31 mouse cellular contexts compared by ENCODE assay signal in genomic region chr13:119929172-119929571, GRCm38 (mm10). TPM values are rescaled to one million over a fixed set of nuclear protein-coding genes. Genes with fewer than 3 reads are reported as not detected.
"Had no signal": no experiment of that assay in that cellular context is flagged by ENCODE, and none has a peak within 500 bp of the region (broad histone marks: within the 10 kb centered on the region; RNA-seq: fewer than 3 reads in every experiment).

Gene Gm21761, minus strand, starts transcription at chr13:119929272.

RNA-seq across cellular contexts. Expression of gene Gm21761, which starts in this region (rescaled TPM):
- total RNA-seq: forebrain, postnatal 0 days; gastrocnemius, adult 18-20 months; gastrocnemius, adult 2 months; gastrocnemius, adult 8-10 months; gastrocnemius, postnatal 10 days; gastrocnemius, postnatal 14 days; gastrocnemius, postnatal 25 days; gastrocnemius, postnatal 36 days; gastrocnemius, postnatal 4 days; granulocyte monocyte progenitor cell, adult 5-6 weeks; heart, adult 18-20 months; heart, adult 2 months; heart, adult 8-10 months had no signal
- polyA plus RNA-seq: cortical plate, adult 2 months; embryonic facial prominence, embryonic 10.5 days; embryonic facial prominence, embryonic 11.5 days; embryonic facial prominence, embryonic 12.5 days; embryonic facial prominence, embryonic 13.5 days; embryonic facial prominence, embryonic 14.5 days; embryonic facial prominence, embryonic 15.5 days; erythroblast, embryonic 14.5 days; forebrain, embryonic 10.5 days; forebrain, embryonic 11.5 days; forebrain, embryonic 12.5 days; forebrain, embryonic 13.5 days; forebrain, embryonic 14.5 days; forebrain, embryonic 15.5 days; forebrain, embryonic 16.5 days; forebrain, postnatal 0 days; frontal cortex, adult 2 months; gonadal fat pad, adult 2 months; heart, adult 2 months; heart, embryonic 10.5 days had no signal
